Mouse (Mus musculus): ENCODE measurements at regions not wholly inside any gene's neighbourhood (a gene's known extent, or its start where the extent isn't known, plus 50 kb on each side); places are given as distances from the start of the nearest gene placed in this dataset.

DNA sequence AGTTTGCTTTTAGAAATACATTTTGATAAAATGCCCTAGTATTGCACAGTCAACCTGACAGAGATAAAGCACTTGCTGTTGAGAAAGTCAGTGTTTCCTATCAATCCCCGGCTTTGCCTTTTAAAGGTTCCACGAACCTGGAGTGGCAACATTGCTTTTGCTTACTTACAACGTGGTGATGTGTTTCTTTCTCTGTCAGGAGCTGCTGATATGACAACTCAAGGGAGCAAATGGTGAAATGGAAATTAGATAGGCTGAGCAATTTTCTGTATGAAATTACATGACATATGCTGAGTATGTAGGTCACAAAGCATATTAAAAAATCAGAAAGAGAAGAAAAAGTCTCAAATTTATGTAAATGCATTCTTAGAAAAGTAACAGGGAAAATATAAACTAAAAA lies 336.8 kb downstream of the 1700017N19Rik start:
- DNase-seq: no peak

DNA sequence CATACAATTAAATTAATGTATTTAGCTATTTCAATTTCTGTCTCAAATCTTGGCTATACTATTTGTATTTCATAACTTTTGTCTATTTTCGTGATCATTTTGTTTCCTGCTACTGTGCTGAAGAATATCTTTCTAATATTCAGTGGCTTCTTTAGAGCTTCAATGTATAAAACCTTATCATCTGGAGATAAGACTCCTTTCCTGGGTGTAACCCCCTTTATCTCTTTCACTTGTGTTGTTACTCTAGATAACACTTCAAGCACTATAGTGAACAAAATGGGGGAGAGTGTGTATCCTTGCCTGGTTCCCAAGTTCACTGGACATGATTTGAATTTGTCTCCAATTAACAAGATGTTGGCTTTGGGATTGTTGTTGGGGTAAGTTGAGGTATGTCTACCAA lies 341.5 kb downstream of the 1700017N19Rik start:
- DNase-seq: no peak

DNA sequence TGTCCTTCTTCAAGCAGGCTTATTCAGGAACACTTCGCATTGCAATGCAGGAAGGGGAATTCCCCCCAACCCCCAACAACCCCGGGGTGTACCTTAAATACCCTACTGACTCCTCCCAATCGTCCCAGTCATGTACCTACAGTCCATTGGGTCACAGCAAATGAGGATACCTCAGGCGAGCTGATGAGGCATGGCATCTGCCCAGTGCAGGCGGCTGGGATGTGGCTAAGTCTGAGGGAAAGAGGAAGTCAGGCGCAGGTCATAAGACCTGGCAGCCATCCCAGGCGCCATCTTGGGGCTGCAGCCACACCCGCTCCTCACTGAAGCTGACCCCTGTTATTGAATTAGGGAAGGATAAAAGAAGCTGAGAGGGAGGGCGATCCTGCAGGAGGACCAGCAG lies 368.1 kb downstream of the 1700017N19Rik start:
- DNase-seq: no peak

DNA sequence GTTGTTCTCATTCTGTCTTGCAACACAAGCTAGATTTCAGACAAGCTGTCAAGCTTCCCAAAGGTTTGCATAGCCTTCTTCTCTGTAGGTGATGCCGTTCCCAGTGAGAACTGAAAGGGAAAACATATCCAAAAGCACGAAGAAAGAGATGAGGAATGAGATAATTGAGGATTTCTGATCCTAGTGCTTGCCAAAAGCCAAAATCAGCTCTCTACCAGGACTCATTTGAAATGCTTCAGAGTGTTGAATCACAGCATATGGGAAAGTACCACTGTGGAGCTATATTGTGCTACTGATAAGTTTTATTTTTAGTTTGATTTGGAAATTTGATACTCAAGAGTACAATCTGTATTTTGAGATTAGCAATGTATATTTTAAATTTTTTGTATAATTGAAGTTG lies 413.2 kb downstream of the 1700017N19Rik start:
- no peak for DNase-seq

DNA sequence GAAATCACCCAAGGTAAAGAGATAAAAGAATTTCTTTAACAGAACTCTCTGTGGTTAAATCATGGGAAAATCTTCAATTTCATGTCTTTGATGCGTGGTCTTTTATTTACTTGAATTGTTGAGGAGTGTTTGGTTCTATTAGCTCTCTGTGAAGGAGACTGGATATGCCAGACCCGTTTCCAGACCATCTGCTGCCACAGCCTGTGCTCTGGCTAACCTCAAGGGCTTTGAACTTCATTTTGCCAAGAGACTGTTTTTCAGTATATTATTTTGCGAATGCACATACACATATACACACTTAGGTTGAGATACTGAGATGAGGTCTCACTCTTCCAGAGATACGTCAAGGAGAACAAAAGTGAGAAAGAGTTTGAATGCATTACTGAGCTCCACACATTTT lies 414.4 kb downstream of the 1700017N19Rik start:
- DNase-seq: no peak

DNA sequence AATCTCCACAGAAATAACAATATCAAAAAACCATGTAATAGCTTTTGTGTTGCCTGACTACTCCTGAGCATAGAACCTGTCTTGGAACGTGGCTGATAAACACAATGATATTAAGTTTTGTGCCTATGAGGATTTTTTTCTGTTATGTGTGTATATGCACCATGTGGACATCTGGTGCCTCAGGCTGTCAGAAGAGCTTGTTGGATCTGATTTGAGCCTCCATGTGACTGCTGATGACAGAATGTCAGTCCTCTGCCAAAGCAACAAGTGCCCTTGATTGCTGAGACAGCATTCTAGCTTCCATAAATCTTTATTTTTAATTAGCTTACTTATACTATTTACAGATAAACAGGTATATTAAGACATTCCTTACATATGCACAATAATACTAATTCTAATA lies 425.1 kb downstream of the 1700017N19Rik start:
- no peak for DNase-seq

DNA sequence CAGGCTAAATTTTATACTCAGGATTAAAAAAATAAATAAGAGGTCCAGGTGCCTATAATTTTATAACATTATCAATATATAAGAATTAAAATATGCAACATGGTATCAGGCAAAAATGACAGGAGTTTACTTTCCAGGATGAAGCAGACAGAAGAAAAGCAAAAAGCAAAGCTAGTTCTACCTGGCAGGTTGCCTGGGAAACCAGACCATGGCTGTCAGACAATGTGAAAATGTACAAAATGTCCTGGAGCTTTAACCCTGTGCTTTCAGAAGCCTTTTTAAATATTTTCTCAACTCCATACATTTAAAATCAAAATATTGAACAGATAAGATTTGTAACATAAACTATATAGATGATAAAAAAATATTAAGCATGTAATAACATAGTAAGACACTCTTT lies 448.3 kb downstream of the 1700017N19Rik start:
- DNase-seq: no peak

DNA sequence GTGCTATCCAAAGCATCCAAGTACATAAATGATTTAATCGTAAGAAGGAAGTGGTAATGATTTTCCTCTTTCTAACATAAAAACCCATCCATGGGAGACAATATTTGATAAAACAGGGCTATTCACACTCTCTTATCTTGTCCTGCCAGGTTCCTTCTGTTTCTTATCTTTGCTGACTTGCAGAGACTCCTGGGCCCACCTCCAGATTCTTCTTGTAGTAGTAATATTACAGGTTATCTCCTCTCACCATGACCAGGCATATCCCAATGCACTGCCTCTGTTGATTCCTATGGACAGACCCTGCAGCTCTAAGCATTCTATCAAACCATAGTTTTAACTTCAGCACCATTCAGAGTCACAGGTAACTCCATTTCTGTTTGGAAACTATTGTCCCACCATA lies 448.8 kb downstream of the 1700017N19Rik start:
- no peak for DNase-seq
